Mouse (Mus musculus) kidney, postnatal 10 days (tissue): ENCODE results near the gene Sat2.

ENCODE experiments used
- DNase-seq: peaks from one replicate; pipeline ENCODE4 v3.0.0; 2021; ENCODE audit warnings: mixed read lengths

Gene Sat2

DNA sequence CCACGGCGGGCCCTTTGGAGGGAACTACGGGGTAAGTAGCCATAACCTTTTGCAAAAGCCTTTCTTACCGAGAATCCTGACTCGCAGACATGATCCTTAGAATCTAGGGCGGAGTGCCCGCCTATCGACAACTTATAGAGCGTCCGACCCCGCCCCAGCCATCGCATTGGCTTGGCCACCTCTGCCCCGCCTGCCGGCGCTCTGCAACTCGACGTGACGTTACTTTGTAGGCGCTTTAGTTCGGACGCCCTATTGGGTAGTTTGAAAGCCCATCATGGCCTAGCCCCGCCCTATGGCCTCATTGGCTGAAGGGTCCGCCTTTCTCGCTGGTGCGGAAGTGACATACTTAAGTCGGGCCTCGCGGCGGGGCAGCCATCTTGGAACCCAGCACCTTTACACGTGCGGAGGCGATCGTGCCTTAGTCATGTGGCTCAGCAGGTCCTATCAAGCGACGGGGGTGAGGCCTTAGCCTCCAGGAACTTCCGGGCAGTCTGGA, 50.4 kb downstream of the Sat2 start, which contains the start of gene Eif4a1:
TSS of gene Eif4a1 (minus strand) at position 213 of the 496 bp plus-strand sequence.
- DNase-seq, result peak; percentile 100
